Mouse (Mus musculus): ENCODE results near the gene Glis1. TPM values are rescaled to one million over a fixed set of nuclear protein-coding genes. Genes with fewer than 3 reads are reported as not detected.

The Glis1 gene
- polyA plus RNA-seq, 1 experiment from 2014 or later, result 5.6 TPM

- Histone ChIP-seq H3K36me3 (replicated peaks; ENCODE audit: control insufficient read depth, insufficient read depth) (no peaks in the 10 kb centered on the region), H3K4me3 (replicated peaks; ENCODE audit: low read length) (no peak overlapping the region), H3K9me3 (ENCODE audit: control insufficient read depth, low read length) (no peaks in the 10 kb centered on the region), H3K27ac (no peak overlapping the region), H3K4me2 (replicated peaks) (no peak overlapping the region), H3K27me3 (ENCODE audit: control insufficient read depth, insufficient read depth, low read length) (no peaks in the 10 kb centered on the region), H3K9ac (no peak overlapping the region), H3K4me1 (replicated peaks; ENCODE audit: control insufficient read depth, insufficient read depth, low read length) (peaks cover 13% of the 10 kb centered on the region; the same call in 1 of the 2 replicates)
- no peak for ATAC-seq (ENCODE audit: low FRiP score)
- WGBS, result 88% methylated on average over 10 of the region's 10 CpGs
- no peak for DNase-seq (ENCODE audit: low spot score)
Observed at GRCm38 (mm10) chr4:107550096-107550495, 115.7 kb downstream of the Glis1 start.

- Histone ChIP-seq H3K27ac (no peak overlapping the region), H3K4me3 (replicated peaks; ENCODE audit: low read length) (no peak overlapping the region), H3K36me3 (replicated peaks; ENCODE audit: control insufficient read depth, insufficient read depth) (no peaks in the 10 kb centered on the region), H3K27me3 (ENCODE audit: control insufficient read depth, insufficient read depth, low read length) (no peaks in the 10 kb centered on the region), H3K4me1 (replicated peaks; ENCODE audit: control insufficient read depth, insufficient read depth, low read length) (peaks cover 13% of the 10 kb centered on the region; the same call in 1 of the 2 replicates), H3K4me2 (replicated peaks) (no peak overlapping the region), H3K9me3 (ENCODE audit: control insufficient read depth, low read length) (no peaks in the 10 kb centered on the region), H3K9ac (no peak overlapping the region)
- DNase-seq (ENCODE audit: low spot score), result no peak
- 79% methylated on average over 3 of the region's 3 CpGs for WGBS
- ATAC-seq (ENCODE audit: low FRiP score), result no peak
Observed at GRCm38 (mm10) chr4:107550546-107550945, 116.2 kb downstream of the Glis1 start.

GRCm38 (mm10) chr4:107552696-107553095 is 118.3 kb downstream of the Glis1 start:
- ATAC-seq (ENCODE audit: low FRiP score) (no peak), DNase-seq (ENCODE audit: low spot score) (no peak)
- Histone ChIP-seq H3K4me3 (replicated peaks; ENCODE audit: low read length) (no peak overlapping the region), H3K9me3 (ENCODE audit: control insufficient read depth, low read length) (no peaks in the 10 kb centered on the region), H3K36me3 (replicated peaks; ENCODE audit: control insufficient read depth, insufficient read depth) (no peaks in the 10 kb centered on the region), H3K27me3 (ENCODE audit: control insufficient read depth, insufficient read depth, low read length) (no peaks in the 10 kb centered on the region), H3K4me2 (replicated peaks) (no peak overlapping the region), H3K9ac (no peak overlapping the region), H3K27ac (no peak overlapping the region), H3K4me1 (replicated peaks; ENCODE audit: control insufficient read depth, insufficient read depth, low read length) (0 out of 2 replicates have a peak, but pooled peaks cover 2% of the 10 kb centered on the region)
- WGBS, result 72% methylated on average over 5 of the region's 5 CpGs

- Histone ChIP-seq H3K9me3 (ENCODE audit: control insufficient read depth, low read length) (no peaks in the 10 kb centered on the region), H3K36me3 (replicated peaks; ENCODE audit: control insufficient read depth, insufficient read depth) (no peaks in the 10 kb centered on the region), H3K4me2 (replicated peaks) (no peak overlapping the region), H3K27me3 (ENCODE audit: control insufficient read depth, insufficient read depth, low read length) (no peaks in the 10 kb centered on the region), H3K9ac (no peak overlapping the region), H3K27ac (no peak overlapping the region), H3K4me1 (replicated peaks; ENCODE audit: control insufficient read depth, insufficient read depth, low read length) (no peaks in the 10 kb centered on the region), H3K4me3 (replicated peaks; ENCODE audit: low read length) (no peak overlapping the region)
- DNase-seq (ENCODE audit: low spot score) (no peak), ATAC-seq (ENCODE audit: low FRiP score) (no peak)
- WGBS, result 82% methylated on average over 5 of the region's 5 CpGs
Observed at GRCm38 (mm10) chr4:107553774-107554173, 119.4 kb downstream of the Glis1 start.

- no peaks in the 10 kb centered on the region for H3K27me3 ChIP-seq (ENCODE audit: control insufficient read depth, insufficient read depth, low read length)
- no peak for DNase-seq (ENCODE audit: low spot score)
- H3K9me3 ChIP-seq (ENCODE audit: control insufficient read depth, low read length), result no peaks in the 10 kb centered on the region
- no peak for ATAC-seq (ENCODE audit: low FRiP score)
- no peak overlapping the region for H3K4me2 ChIP-seq (replicated peaks)
- 81% methylated on average over 3 of the region's 3 CpGs for WGBS
- H3K4me1 ChIP-seq (replicated peaks; ENCODE audit: control insufficient read depth, insufficient read depth, low read length), result no peaks in the 10 kb centered on the region
- H3K27ac ChIP-seq, result no peak overlapping the region
- H3K4me3 ChIP-seq (replicated peaks; ENCODE audit: low read length), result no peak overlapping the region
- H3K9ac ChIP-seq, result no peak overlapping the region
- no peaks in the 10 kb centered on the region for H3K36me3 ChIP-seq (replicated peaks; ENCODE audit: control insufficient read depth, insufficient read depth)
Observed at GRCm38 (mm10) chr4:107558801-107559200, 124.4 kb downstream of the Glis1 start.

- DNase-seq (ENCODE audit: low spot score), result no peak
- ATAC-seq (ENCODE audit: low FRiP score), result no peak
- Histone ChIP-seq H3K9ac (no peak overlapping the region), H3K9me3 (ENCODE audit: control insufficient read depth, low read length) (no peaks in the 10 kb centered on the region), H3K4me1 (replicated peaks; ENCODE audit: control insufficient read depth, insufficient read depth, low read length) (no peaks in the 10 kb centered on the region), H3K36me3 (replicated peaks; ENCODE audit: control insufficient read depth, insufficient read depth) (no peaks in the 10 kb centered on the region), H3K27ac (no peak overlapping the region), H3K27me3 (ENCODE audit: control insufficient read depth, insufficient read depth, low read length) (no peaks in the 10 kb centered on the region), H3K4me3 (replicated peaks; ENCODE audit: low read length) (no peak overlapping the region), H3K4me2 (replicated peaks) (no peak overlapping the region)
- WGBS, result 85% methylated on average over 2 of the region's 2 CpGs
Observed at GRCm38 (mm10) chr4:107561056-107561455, 126.7 kb downstream of the Glis1 start.

GRCm38 (mm10) chr4:107568159-107568558 is 133.8 kb downstream of the Glis1 start:
- Histone ChIP-seq H3K4me1 (replicated peaks; ENCODE audit: control insufficient read depth, insufficient read depth, low read length) (peaks cover 23% of the 10 kb centered on the region), H3K27ac (no peak overlapping the region), H3K4me3 (replicated peaks; ENCODE audit: low read length) (no peak overlapping the region), H3K4me2 (replicated peaks) (no peak overlapping the region), H3K36me3 (replicated peaks; ENCODE audit: control insufficient read depth, insufficient read depth) (no peaks in the 10 kb centered on the region), H3K9ac (no peak overlapping the region), H3K27me3 (ENCODE audit: control insufficient read depth, insufficient read depth, low read length) (no peaks in the 10 kb centered on the region), H3K9me3 (ENCODE audit: control insufficient read depth, low read length) (no peaks in the 10 kb centered on the region)
- 65% methylated on average over 21 of the region's 21 CpGs for WGBS
- DNase-seq (ENCODE audit: low spot score) (no peak), ATAC-seq (ENCODE audit: low FRiP score) (no peak; the same call in 1 of the 2 replicates)

- DNase-seq (ENCODE audit: low spot score), result no peak
- ATAC-seq (ENCODE audit: low FRiP score), result no peak
- no peaks in the 10 kb centered on the region for H3K27me3 ChIP-seq (ENCODE audit: control insufficient read depth, insufficient read depth, low read length)
- H3K27ac ChIP-seq, result no peak overlapping the region
- H3K9ac ChIP-seq, result no peak overlapping the region
- 33% methylated on average over 7 of the region's 7 CpGs for WGBS
- H3K9me3 ChIP-seq (ENCODE audit: control insufficient read depth, low read length), result no peaks in the 10 kb centered on the region
- H3K4me3 ChIP-seq (replicated peaks; ENCODE audit: low read length), result no peak overlapping the region
- H3K4me2 ChIP-seq (replicated peaks), result no peak overlapping the region
- H3K4me1 ChIP-seq (replicated peaks; ENCODE audit: control insufficient read depth, insufficient read depth, low read length), result peaks cover 23% of the 10 kb centered on the region
- H3K36me3 ChIP-seq (replicated peaks; ENCODE audit: control insufficient read depth, insufficient read depth), result no peaks in the 10 kb centered on the region
Observed at GRCm38 (mm10) chr4:107568881-107569443, 134.6 kb downstream of the Glis1 start.

- Histone ChIP-seq H3K9ac (peak overlapping the region; percentile 34; the same call in 1 of the 2 replicates), H3K27ac (peak overlapping the region; percentile 57)
- WGBS, result 58% methylated on average over 19 of the region's 19 CpGs
Observed at GRCm38 (mm10) chr4:107570329-107571014, 136.1 kb downstream of the Glis1 start.

More at GRCm38 (mm10) chr4:107570329-107571014, 136.1 kb downstream of the Glis1 start:
- DNase-seq (ENCODE audit: low spot score) (no peak), ATAC-seq (ENCODE audit: low FRiP score) (no peak; the same call in 1 of the 2 replicates)
- Histone ChIP-seq H3K27me3 (ENCODE audit: control insufficient read depth, insufficient read depth, low read length) (no peaks in the 10 kb centered on the region), H3K9me3 (ENCODE audit: control insufficient read depth, low read length) (no peaks in the 10 kb centered on the region), H3K4me1 (replicated peaks; ENCODE audit: control insufficient read depth, insufficient read depth, low read length) (peaks cover 23% of the 10 kb centered on the region), H3K36me3 (replicated peaks; ENCODE audit: control insufficient read depth, insufficient read depth) (no peaks in the 10 kb centered on the region), H3K4me3 (replicated peaks; ENCODE audit: low read length) (no peak overlapping the region), H3K4me2 (replicated peaks) (no peak overlapping the region)
